Mouse (Mus musculus) liver, embryonic 12.5 days (tissue): ENCODE measurements around the gene Gpr1. TPM values are rescaled to one million over a fixed set of nuclear protein-coding genes. Genes with fewer than 3 reads are reported as not detected.
"Not testable (repeated sequence)": the region's sequence is repeated elsewhere in the genome, so short reads cannot be mapped to it uniquely, and the experiment has no call there.

Experiments
- ATAC-seq: fragments of 200-750 bp; cut with Nextera tagmentation; 2 replicates; pipeline ENCODE4 v1.8.0; 2017; ENCODE audit warnings: moderate number of reproducible peaks, mild to moderate bottlenecking, moderate library complexity
- H3K27ac ChIP-seq: fragments of 300-500 bp; sonication (generic); 2 replicates; pipeline ENCODE4 v1.5.1; 2016; ENCODE audit warnings: mild to moderate bottlenecking
- H3K27me3 ChIP-seq: fragments of 300-500 bp; sonication (generic); replicated peaks from 2 replicates; pipeline ENCODE4 v1.6.1; 2016; ENCODE audit warnings: mild to moderate bottlenecking, moderate library complexity
- H3K36me3 ChIP-seq: fragments of 300-500 bp; sonication (generic); 2 replicates; pipeline ENCODE4 v1.6.1; 2016; ENCODE audit warnings: mild to moderate bottlenecking, moderate library complexity
- H3K4me1 ChIP-seq: fragments of 300-500 bp; sonication (generic); 2 replicates; pipeline ENCODE4 v1.6.1; 2016
- H3K4me2 ChIP-seq: fragments of 300-500 bp; sonication (generic); 2 replicates; pipeline ENCODE4 v1.6.1; 2016; ENCODE audit warnings: mild to moderate bottlenecking, moderate library complexity
- H3K4me3 ChIP-seq: fragments of 300-500 bp; sonication (generic); 2 replicates; pipeline ENCODE4 v1.5.1; 2016; ENCODE audit warnings: mild to moderate bottlenecking, moderate library complexity
- H3K9ac ChIP-seq: fragments of 300-500 bp; sonication (generic); 2 replicates; pipeline ENCODE4 v1.6.1; 2016; ENCODE audit warnings: mild to moderate bottlenecking, moderate library complexity
- H3K9me3 ChIP-seq: fragments of 300-500 bp; sonication (generic); replicated peaks from 2 replicates; pipeline ENCODE4 v1.6.1; 2016; ENCODE audit warnings: mild to moderate bottlenecking, moderate library complexity
- WGBS: fragments of 180-500 bp; shearing (Covaris S2); methylation state at CpG from one replicate; pipeline ENCODE4 v1.1.7; 2016; ENCODE audit not compliant: insufficient replicate concordance; 5-methylcytosine and 5-hydroxymethylcytosine counted together
- polyA plus RNA-seq: library from polyadenylated mRNA; unstranded; fragments of >200 nt; fragmentation: Nextera tagmentation; extraction: Ambion mirVana; gene quantifications from 2 replicates; pipeline ENCODE4 v1.2.1, GENCODE M21; 2016

Gene Gpr1
- polyA plus RNA-seq, 1 experiment from 2014 or later, result not detected

- ATAC-seq, result no peak
- Histone ChIP-seq H3K4me1 (no peaks in the 10 kb centered on the region), H3K9me3 (no peaks in the 10 kb centered on the region), H3K36me3 (no peaks in the 10 kb centered on the region), H3K27ac (no peak overlapping the region), H3K9ac (no peak overlapping the region), H3K27me3 (no peaks in the 10 kb centered on the region), H3K4me3 (no peak overlapping the region), H3K4me2 (no peak overlapping the region)
- WGBS, result 65% methylated on average over 11 of the region's 11 CpGs
Observed at GRCm38 (mm10) chr1:63192306-63193065, 21.9 kb downstream of the Gpr1 start.

GRCm38 (mm10) chr1:63190851-63191250 is 23.5 kb downstream of the Gpr1 start:
- Histone ChIP-seq H3K4me1 (no peaks in the 10 kb centered on the region), H3K9ac (no peak overlapping the region), H3K27me3 (no peaks in the 10 kb centered on the region), H3K36me3 (no peaks in the 10 kb centered on the region), H3K27ac (no peak overlapping the region), H3K9me3 (no peaks in the 10 kb centered on the region), H3K4me2 (no peak overlapping the region), H3K4me3 (no peak overlapping the region)
- WGBS, result 78% methylated on average over 8 of the region's 8 CpGs
- no peak for ATAC-seq

- Histone ChIP-seq H3K4me1 (no peaks in the 10 kb centered on the region), H3K9me3 (no peaks in the 10 kb centered on the region), H3K36me3 (peaks cover 2% of the 10 kb centered on the region; the same call in 1 of the 2 replicates), H3K9ac (no peak overlapping the region), H3K27me3 (no peaks in the 10 kb centered on the region), H3K4me2 (no peak overlapping the region), H3K4me3 (no peak overlapping the region), H3K27ac (no peak overlapping the region)
- WGBS, result 74% methylated on average over 3 of the region's 3 CpGs
- ATAC-seq, result no peak
Observed at GRCm38 (mm10) chr1:63188536-63188935, 25.8 kb downstream of the Gpr1 start.

- not testable (repeated sequence) for H3K27me3 ChIP-seq, H3K27ac ChIP-seq, H3K4me1 ChIP-seq, H3K4me3 ChIP-seq, H3K9me3 ChIP-seq, H3K4me2 ChIP-seq, H3K9ac ChIP-seq, ATAC-seq
- 87% methylated on average over 6 of the region's 6 CpGs for WGBS
- H3K36me3 ChIP-seq, result peaks cover 13% of the 10 kb centered on the region
Observed at GRCm38 (mm10) chr1:63185430-63185829, 28.9 kb downstream of the Gpr1 start.

- 62% methylated on average over 10 of the region's 10 CpGs for WGBS
- H3K36me3 ChIP-seq, result peaks cover 39% of the 10 kb centered on the region
- no peaks in the 10 kb centered on the region for H3K9me3 ChIP-seq
- no peak overlapping the region for H3K4me3 ChIP-seq
- no peak for ATAC-seq
- H3K27me3 ChIP-seq, result no peaks in the 10 kb centered on the region
- H3K9ac ChIP-seq, result no peak overlapping the region
- H3K4me2 ChIP-seq, result no peak overlapping the region
- H3K4me1 ChIP-seq, result peaks cover 18% of the 10 kb centered on the region
- no peak overlapping the region for H3K27ac ChIP-seq
Observed at GRCm38 (mm10) chr1:63182636-63183270, 31.6 kb downstream of the Gpr1 start.

- H3K4me2 ChIP-seq, result no peak overlapping the region
- 81% methylated on average over 5 of the region's 5 CpGs for WGBS
Observed at GRCm38 (mm10) chr1:63182212-63182611, 32.1 kb downstream of the Gpr1 start.

GRCm38 (mm10) chr1:63181480-63181879 is 32.9 kb downstream of the Gpr1 start:
- Histone ChIP-seq H3K4me2 (no peak overlapping the region), H3K27me3 (no peaks in the 10 kb centered on the region), H3K9me3 (no peaks in the 10 kb centered on the region), H3K4me3 (no peak overlapping the region), H3K36me3 (peaks cover 42% of the 10 kb centered on the region), H3K4me1 (peaks cover 21% of the 10 kb centered on the region), H3K27ac (no peak overlapping the region), H3K9ac (no peak overlapping the region)
- 89% methylated on average over 1 of the region's 1 CpGs for WGBS
- no peak for ATAC-seq

More at GRCm38 (mm10) chr1:63182212-63182611, 32.1 kb downstream of the Gpr1 start:
- no peak overlapping the region for H3K27ac ChIP-seq
- H3K36me3 ChIP-seq, result peaks cover 42% of the 10 kb centered on the region
- no peak overlapping the region for H3K4me3 ChIP-seq
- no peak overlapping the region for H3K9ac ChIP-seq
- peaks cover 21% of the 10 kb centered on the region for H3K4me1 ChIP-seq
- ATAC-seq, result no peak
- H3K27me3 ChIP-seq, result no peaks in the 10 kb centered on the region
- H3K9me3 ChIP-seq, result no peaks in the 10 kb centered on the region

- Histone ChIP-seq H3K9ac (no peak overlapping the region), H3K9me3 (no peaks in the 10 kb centered on the region), H3K27me3 (no peaks in the 10 kb centered on the region), H3K4me3 (no peak overlapping the region), H3K36me3 (peaks cover 42% of the 10 kb centered on the region), H3K4me1 (peaks cover 21% of the 10 kb centered on the region), H3K4me2 (no peak overlapping the region), H3K27ac (peak overlapping the region; percentile 61; the same call in 1 of the 2 replicates)
- ATAC-seq, result peak; percentile 73
- 10% methylated on average over 3 of the region's 3 CpGs for WGBS
Observed at GRCm38 (mm10) chr1:63181019-63181418, 33.3 kb downstream of the Gpr1 start.

GRCm38 (mm10) chr1:63180575-63180974 is 33.8 kb downstream of the Gpr1 start:
- Histone ChIP-seq H3K4me1 (peaks cover 22% of the 10 kb centered on the region), H3K36me3 (peaks cover 42% of the 10 kb centered on the region), H3K27ac (peak overlapping the region; percentile 61)
- H3K9me3 ChIP-seq, H3K9ac ChIP-seq, H3K4me3 ChIP-seq, H3K27me3 ChIP-seq, H3K4me2 ChIP-seq: not testable (repeated sequence)
- WGBS, result 54% methylated on average over 4 of the region's 4 CpGs
- ATAC-seq, result 0 out of 2 replicates have a peak, but pooled peaks have one; percentile 8

GRCm38 (mm10) chr1:63180122-63180521 is 34.2 kb downstream of the Gpr1 start:
- no peaks in the 10 kb centered on the region for H3K9me3 ChIP-seq
- WGBS, result 81% methylated on average over 4 of the region's 4 CpGs
- ATAC-seq, result no peak
- H3K4me3 ChIP-seq, result no peak overlapping the region
- H3K27ac ChIP-seq, result no peak overlapping the region
- H3K4me2 ChIP-seq, result no peak overlapping the region
- no peak overlapping the region for H3K9ac ChIP-seq
- H3K27me3 ChIP-seq, result no peaks in the 10 kb centered on the region
- peaks cover 42% of the 10 kb centered on the region for H3K36me3 ChIP-seq
- peaks cover 27% of the 10 kb centered on the region for H3K4me1 ChIP-seq

- H3K9ac ChIP-seq, result peak overlapping the region; percentile 96
- WGBS, result 44% methylated on average over 3 of the region's 3 CpGs
Observed at GRCm38 (mm10) chr1:63178308-63178707, 36.0 kb downstream of the Gpr1 start.

GRCm38 (mm10) chr1:63176604-63177421 is 37.5 kb downstream of the Gpr1 start, which contains the start of the genes Eef1b2 and Ndufs1:
TSS of gene Eef1b2 (plus strand) at chr1:63176825.
TSS of gene Ndufs1 (minus strand) at chr1:63176833.
- peak; percentile 84 for ATAC-seq
- peak within 1 kb of the TSS; percentile 96 for H3K9ac ChIP-seq
- H3K4me2 ChIP-seq, result peak within 1 kb of the TSS; percentile 87
- no peaks in the 10 kb centered on the region for H3K9me3 ChIP-seq
- H3K27ac ChIP-seq, result peak within 1 kb of the TSS; percentile 87
- H3K4me3 ChIP-seq, result peak within 1 kb of the TSS; percentile 95
- H3K4me1 ChIP-seq, result peaks cover 33% of the 10 kb centered on the region
- H3K36me3 ChIP-seq, result peaks cover 43% of the 10 kb centered on the region
- H3K27me3 ChIP-seq, result no peaks in the 10 kb centered on the region
- under 1% methylated on average over 72 of the region's 72 CpGs for WGBS

More at GRCm38 (mm10) chr1:63178308-63178707, 36.0 kb downstream of the Gpr1 start:
- no peaks in the 10 kb centered on the region for H3K9me3 ChIP-seq
- no peak for ATAC-seq
- H3K27me3 ChIP-seq, result no peaks in the 10 kb centered on the region
- H3K4me2 ChIP-seq, result peak overlapping the region; percentile 87
- H3K4me3 ChIP-seq, result peak overlapping the region; percentile 95
- peak overlapping the region; percentile 87 for H3K27ac ChIP-seq
- peaks cover 33% of the 10 kb centered on the region for H3K4me1 ChIP-seq
- peaks cover 41% of the 10 kb centered on the region for H3K36me3 ChIP-seq
